Mouse (Mus musculus) C2C12 (cell line): ENCODE measurements around the gene Arhgef2.

Source experiments
- CEBPB ChIP-seq: IDR thresholded peaks from one replicate; pipeline ENCODE4 v1.6.1; 2011; ENCODE audit warnings: low read depth, mild to moderate bottlenecking, control low read depth, moderate library complexity
- CTCF ChIP-seq: IDR thresholded peaks from one replicate; pipeline ENCODE4 v1.5.1; 2011; ENCODE audit not compliant: control insufficient read depth, insufficient read depth, insufficient read length
- FOSL1 ChIP-seq: IDR thresholded peaks from one replicate; pipeline ENCODE4 v1.8.0; 2011; ENCODE audit warnings: mild to moderate bottlenecking, low read length; ENCODE audit not compliant: poor library complexity, insufficient read depth, severe bottlenecking
- MAX ChIP-seq: IDR thresholded peaks from one replicate; pipeline ENCODE4 v1.6.1; 2011; ENCODE audit warnings: mild to moderate bottlenecking, control low read depth
- MYOD1 ChIP-seq: IDR thresholded peaks from one replicate; pipeline ENCODE4 v1.6.1; 2011; ENCODE audit warnings: low read depth; ENCODE audit not compliant: control insufficient read depth, insufficient read length
- MYOG ChIP-seq: IDR thresholded peaks from one replicate; pipeline ENCODE4 v1.6.1; 2011; ENCODE audit not compliant: control insufficient read depth, insufficient read length; ENCODE audit errors: extremely low read depth
- USF1 ChIP-seq: IDR thresholded peaks from one replicate; pipeline ENCODE4 v1.6.1; 2011; ENCODE audit warnings: low read depth, mild to moderate bottlenecking, control low read depth, moderate library complexity

GRCm38 (mm10) chr3:88616951-88617500 is 11.3 kb downstream of the Arhgef2 start:
- TF ChIP-seq CTCF (no peak), MYOG (no peak), USF1 (no peak), FOSL1 (no peak), CEBPB (no peak), MYOD1 (no peak), MAX (no peak)
